Mouse (Mus musculus) forebrain, postnatal 0 days (tissue): Measurements from ENCODE around the gene Lhpp. TPM values are rescaled to one million over a fixed set of nuclear protein-coding genes. Genes with fewer than 3 reads are reported as not detected.

ENCODE experiments used
- ATAC-seq: fragments of 200-750 bp; cut with Nextera tagmentation; 2 replicates; pipeline ENCODE4 v1.8.0; 2017; ENCODE audit warnings: mild to moderate bottlenecking, moderate library complexity
- DNase-seq: peaks from one replicate; pipeline ENCODE4 v3.0.0-alpha.2; 2015
- H3K27ac ChIP-seq: fragments of 300-500 bp; sonication (generic); 2 replicates; pipeline ENCODE4 v1.5.1; 2014; ENCODE audit warnings: low read depth, mild to moderate bottlenecking, antibody characterized with exemption, low read length, moderate library complexity, mixed read lengths
- H3K27me3 ChIP-seq: fragments of 300-500 bp; sonication (generic); 2 replicates; pipeline ENCODE4 v1.6.1; 2014; ENCODE audit warnings: mild to moderate bottlenecking, low read length, mixed read lengths; ENCODE audit not compliant: insufficient read depth
- H3K36me3 ChIP-seq: fragments of 300-500 bp; sonication (generic); 2 replicates; pipeline ENCODE4 v1.6.1; 2014; ENCODE audit warnings: mild to moderate bottlenecking, moderate library complexity; ENCODE audit not compliant: insufficient read depth
- H3K4me1 ChIP-seq: fragments of 300-500 bp; sonication (generic); 2 replicates; pipeline ENCODE4 v1.6.1; 2014; ENCODE audit warnings: antibody characterized with exemption; ENCODE audit not compliant: insufficient read depth
- H3K4me2 ChIP-seq: fragments of 300-500 bp; sonication (generic); 2 replicates; pipeline ENCODE4 v1.6.1; 2014; ENCODE audit warnings: low read depth, mild to moderate bottlenecking, moderate library complexity
- H3K4me3 ChIP-seq: fragments of 300-500 bp; sonication (generic); 2 replicates; pipeline ENCODE4 v1.5.1; 2014; ENCODE audit warnings: low read depth, low read length, mixed read lengths
- H3K9ac ChIP-seq: fragments of 300-500 bp; sonication (generic); 2 replicates; pipeline ENCODE4 v1.6.1; 2014; ENCODE audit warnings: mild to moderate bottlenecking
- H3K9me3 ChIP-seq: fragments of 300-500 bp; sonication (generic); 2 replicates; pipeline ENCODE4 v1.6.1; 2016; ENCODE audit warnings: low read length
- CTCF ChIP-seq: sonication (generic); IDR thresholded peaks from 2 replicates; pipeline ENCODE4 v1.5.1; 2016; ENCODE audit warnings: antibody characterized with exemption, control low read depth, low read depth
- WGBS: fragments of 180-500 bp; shearing (Covaris S2); extraction: QIAGEN DNeasy Blood & Tissue Kit; methylation state at CpG from one replicate; pipeline ENCODE4 v1.1.7; 2014; 5-methylcytosine and 5-hydroxymethylcytosine counted together
- polyA plus RNA-seq: library from polyadenylated mRNA; unstranded; fragments of >200 nt; fragmentation: Nextera tagmentation; extraction: Ambion mirVana; gene quantifications from 2 replicates; pipeline ENCODE4 v1.2.1, GENCODE M21; 2015
- total RNA-seq: library from RNA; depleted of rRNA; stranded (reverse); fragments of >200 nt; gene quantifications from 2 replicates; pipeline ENCODE4 v1.2.3, GENCODE M21; 2014

Lhpp gene
- total and polyA plus RNA-seq, 2 experiments from 2014 or later: 40.7 to 53.8 TPM

DNA sequence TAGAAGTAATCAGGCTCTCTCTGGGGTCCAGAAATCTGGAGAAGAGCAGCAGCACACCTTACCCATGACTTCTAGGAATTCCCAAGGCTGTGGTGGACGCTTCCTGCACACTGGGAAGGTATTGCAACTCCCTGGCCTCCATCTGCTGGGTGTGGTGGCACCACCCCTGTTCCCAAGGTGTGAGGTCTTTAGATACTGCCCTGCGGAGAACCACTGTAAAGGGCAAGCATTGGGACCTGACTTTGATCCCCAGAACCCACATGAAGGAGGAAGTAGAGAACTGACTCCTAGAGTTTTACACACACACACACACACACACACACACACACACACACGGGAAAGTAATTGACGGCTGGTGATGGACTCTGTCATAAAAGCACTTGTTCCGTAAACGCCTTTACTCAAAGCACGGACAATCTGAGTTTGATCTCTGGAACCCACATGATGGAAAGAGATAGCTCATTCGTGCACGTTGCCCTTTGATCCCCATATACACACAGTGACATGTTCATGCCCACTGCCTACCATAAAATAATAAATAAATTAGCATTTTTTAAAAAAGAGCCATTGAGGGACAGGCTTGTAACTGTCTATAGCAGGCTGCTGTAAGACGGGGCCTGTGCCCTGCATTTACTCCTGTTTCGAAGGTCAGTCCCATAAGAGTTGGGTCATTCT is 34.3 kb downstream of the Lhpp start:
- Histone ChIP-seq H3K4me1 (no peaks in the 10 kb centered on the region), H3K9me3 (no peaks in the 10 kb centered on the region), H3K4me2 (no peak overlapping the region), H3K9ac (no peak overlapping the region), H3K27me3 (no peaks in the 10 kb centered on the region), H3K36me3 (no peaks in the 10 kb centered on the region; the same call in 1 of the 2 replicates), H3K27ac (no peak overlapping the region), H3K4me3 (no peak overlapping the region)
- 85% methylated on average over 11 of the region's 11 CpGs for WGBS
- no peak for DNase-seq
- TF ChIP-seq CTCF: no peak
- no peak for ATAC-seq

DNA sequence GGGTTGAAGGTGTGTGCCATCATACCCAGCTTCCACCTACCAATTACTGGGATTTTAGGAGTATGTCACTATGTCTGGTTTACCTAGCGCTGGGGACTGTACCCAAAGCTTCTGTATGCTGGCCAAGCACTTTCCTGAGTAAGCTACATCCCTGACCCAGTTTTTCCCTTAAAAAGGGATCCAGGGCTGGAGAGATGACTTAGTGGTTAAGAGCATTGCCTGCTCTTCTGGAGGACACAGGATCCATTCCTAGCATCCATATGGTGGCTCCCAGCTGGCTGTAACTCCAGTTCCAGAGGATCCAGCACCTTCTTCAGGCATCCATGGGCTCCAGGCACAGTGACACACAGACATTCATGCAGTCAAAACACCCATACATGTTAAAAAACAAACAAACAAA is 36.1 kb downstream of the Lhpp start:
- H3K27me3 ChIP-seq: no peaks in the 10 kb centered on the region
- ATAC-seq: no peak
- H3K4me3 ChIP-seq: no peak overlapping the region
- no peaks in the 10 kb centered on the region; the same call in 1 of the 2 replicates for H3K36me3 ChIP-seq
- WGBS: 100% methylated on average over 1 of the region's 1 CpGs
- TF ChIP-seq CTCF: no peak
- H3K9ac ChIP-seq: no peak overlapping the region
- no peak overlapping the region for H3K27ac ChIP-seq
- no peak overlapping the region for H3K4me2 ChIP-seq
- H3K4me1 ChIP-seq: no peaks in the 10 kb centered on the region
- DNase-seq: no peak
- no peaks in the 10 kb centered on the region for H3K9me3 ChIP-seq

DNA sequence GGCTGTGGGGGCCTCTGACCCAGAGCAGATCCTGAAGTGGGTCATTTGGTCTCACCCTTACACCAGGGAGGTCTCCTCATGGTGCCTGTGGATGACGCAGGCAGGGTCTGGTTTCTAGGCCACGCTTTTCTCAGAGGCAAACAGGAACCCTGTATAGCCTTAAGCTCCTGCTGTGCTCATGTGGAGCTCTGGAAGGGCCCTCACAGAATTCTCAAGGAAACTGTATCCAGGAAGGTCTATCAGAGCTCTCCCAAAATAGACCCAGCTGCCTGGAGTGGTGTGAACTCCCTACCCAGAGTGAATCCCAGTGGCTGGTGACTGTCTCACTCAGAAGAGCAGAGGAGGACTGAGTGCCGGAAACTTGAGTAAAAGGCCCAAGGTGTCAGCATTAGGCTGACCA is 44.0 kb downstream of the Lhpp start:
- 82% methylated on average over 3 of the region's 3 CpGs for WGBS
- H3K4me3 ChIP-seq: no peak overlapping the region
- no peak overlapping the region for H3K27ac ChIP-seq

DNA sequence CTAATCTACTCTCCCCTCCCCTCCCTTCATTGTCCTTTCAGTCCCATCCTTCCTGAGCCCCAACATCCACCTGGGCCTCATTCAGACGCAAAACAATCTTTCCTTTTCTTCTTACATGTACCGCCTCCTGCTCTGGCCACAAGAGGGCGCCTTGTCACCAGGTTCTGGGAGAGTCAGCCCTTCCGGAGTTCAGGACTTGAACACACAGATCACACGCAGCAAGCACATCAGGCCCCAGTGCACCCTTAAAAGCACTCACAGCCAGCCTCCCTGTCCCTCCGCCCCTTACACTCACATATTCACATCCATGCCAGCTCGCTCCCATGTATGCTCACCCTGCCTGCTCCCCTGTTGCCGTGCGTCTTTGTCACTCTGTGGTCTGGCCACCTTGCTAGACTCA is 45.6 kb downstream of the Lhpp start:
- Histone ChIP-seq H3K4me2 (no peak overlapping the region), H3K4me3 (no peak overlapping the region), H3K4me1 (0 out of 2 replicates have a peak, but pooled peaks cover 4% of the 10 kb centered on the region), H3K9me3 (no peaks in the 10 kb centered on the region), H3K9ac (no peak overlapping the region), H3K27ac (peak overlapping the region; percentile 68), H3K36me3 (no peaks in the 10 kb centered on the region), H3K27me3 (no peaks in the 10 kb centered on the region)
- peak; percentile 88 for ATAC-seq
- peak; percentile 98 for TF ChIP-seq CTCF
- 11% methylated on average over 9 of the region's 9 CpGs for WGBS
- peak; percentile 94 for DNase-seq

More for the DNA sequence above, 44.0 kb downstream of the Lhpp start:
- Histone ChIP-seq H3K36me3 (no peaks in the 10 kb centered on the region), H3K27me3 (no peaks in the 10 kb centered on the region), H3K9ac (no peak overlapping the region), H3K9me3 (no peaks in the 10 kb centered on the region), H3K4me1 (0 out of 2 replicates have a peak, but pooled peaks cover 4% of the 10 kb centered on the region), H3K4me2 (no peak overlapping the region)
- no peak for ATAC-seq
- no peak for TF ChIP-seq CTCF
- DNase-seq: no peak

DNA sequence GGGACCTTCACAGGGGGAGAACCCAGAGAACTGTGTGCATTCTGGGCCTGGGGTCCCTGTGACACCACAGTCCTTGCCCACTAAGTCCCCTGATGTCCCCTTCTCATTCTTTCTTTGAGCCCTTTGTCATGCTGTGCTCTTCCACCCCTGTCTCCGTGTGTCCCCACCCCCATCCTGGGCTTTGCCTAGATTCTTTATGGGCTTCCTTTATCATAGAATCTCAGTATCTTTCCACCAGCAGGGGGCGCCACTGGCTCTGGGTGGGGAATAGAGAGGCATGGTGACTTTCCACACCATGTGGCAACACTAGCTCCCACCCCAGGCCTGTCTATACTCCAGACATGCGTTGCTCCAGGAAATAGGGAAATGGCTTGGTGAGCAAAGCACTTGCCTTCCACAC is 46.1 kb downstream of the Lhpp start:
- Histone ChIP-seq H3K27me3 (no peaks in the 10 kb centered on the region), H3K4me3 (no peak overlapping the region), H3K27ac (peak overlapping the region; percentile 68), H3K9me3 (no peaks in the 10 kb centered on the region), H3K9ac (no peak overlapping the region), H3K4me1 (0 out of 2 replicates have a peak, but pooled peaks cover 4% of the 10 kb centered on the region), H3K36me3 (no peaks in the 10 kb centered on the region), H3K4me2 (no peak overlapping the region)
- peak; percentile 82 for TF ChIP-seq CTCF
- peak; percentile 83 for ATAC-seq
- peak; percentile 88 for DNase-seq
- 4% methylated on average over 3 of the region's 3 CpGs for WGBS

DNA sequence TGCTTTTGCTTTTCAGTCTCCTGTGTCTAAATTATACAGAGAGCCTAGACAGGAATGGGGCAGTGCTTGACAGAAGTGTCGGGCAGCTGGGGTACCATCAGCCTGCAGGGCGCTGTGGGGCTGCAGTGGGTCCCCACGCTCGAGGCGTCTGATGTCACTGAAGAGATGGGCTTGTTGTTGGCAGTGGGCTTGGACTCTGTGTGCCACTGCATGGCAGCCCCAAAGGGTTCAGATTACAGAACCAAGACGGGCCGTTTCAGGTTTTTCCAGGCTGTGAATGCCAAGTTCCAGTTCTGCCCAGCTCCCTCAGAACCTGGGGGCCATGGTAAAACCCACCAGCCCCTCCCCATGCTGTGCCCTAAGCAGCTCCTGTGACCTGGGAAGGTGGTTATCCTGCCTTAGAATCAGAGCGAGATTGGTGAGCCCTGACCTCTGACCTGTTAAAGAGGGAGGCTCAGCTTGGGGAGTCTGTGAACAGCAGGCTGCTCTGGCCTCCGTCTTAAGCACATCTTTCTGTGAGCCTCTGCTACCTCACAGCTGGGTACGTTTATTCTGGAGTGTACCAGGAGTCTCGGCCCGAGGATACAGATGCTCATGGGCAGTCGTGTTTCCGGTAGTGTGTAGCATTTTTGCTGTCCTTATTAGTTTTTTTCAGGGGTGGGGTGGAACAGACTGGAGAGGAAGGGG is 47.1 kb downstream of the Lhpp start:
- no peak overlapping the region for H3K4me3 ChIP-seq

DNA sequence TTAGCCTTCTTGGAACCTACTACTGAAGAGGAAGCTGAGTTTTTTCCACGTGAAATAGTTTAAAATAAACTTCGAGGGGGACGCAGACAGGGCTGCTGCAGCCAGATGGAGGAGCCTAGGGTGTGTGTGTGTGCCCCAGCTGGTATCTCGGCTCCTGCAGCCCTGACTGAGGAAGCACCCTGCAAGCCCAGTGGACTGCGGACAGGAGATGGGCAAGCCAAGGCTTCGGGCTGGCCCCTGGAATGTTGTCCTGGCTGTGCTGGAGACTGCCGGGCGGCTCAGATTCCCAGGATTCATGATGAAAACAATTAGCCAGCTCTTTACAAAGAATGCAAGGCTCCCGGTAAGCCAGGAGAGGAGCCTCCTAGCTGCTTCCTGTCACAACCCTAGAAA is 47.6 kb downstream of the Lhpp start:
- no peaks in the 10 kb centered on the region for H3K9me3 ChIP-seq
- no peak overlapping the region for H3K4me2 ChIP-seq

More for the DNA sequence above, 47.1 kb downstream of the Lhpp start:
- H3K4me2 ChIP-seq: no peak overlapping the region
- no peaks in the 10 kb centered on the region for H3K27me3 ChIP-seq
- no peak for TF ChIP-seq CTCF
- no peaks in the 10 kb centered on the region for H3K9me3 ChIP-seq
- H3K9ac ChIP-seq: no peak overlapping the region
- DNase-seq: no peak
- WGBS: 40% methylated on average over 14 of the region's 14 CpGs
- no peak overlapping the region for H3K27ac ChIP-seq
- no peak for ATAC-seq
- H3K36me3 ChIP-seq: no peaks in the 10 kb centered on the region
- 0 out of 2 replicates have a peak, but pooled peaks cover 4% of the 10 kb centered on the region for H3K4me1 ChIP-seq

More for the DNA sequence above, 47.6 kb downstream of the Lhpp start:
- no peak for ATAC-seq
- 21% methylated on average over 9 of the region's 9 CpGs for WGBS
- no peak for DNase-seq
- TF ChIP-seq CTCF: no peak
- Histone ChIP-seq H3K36me3 (no peaks in the 10 kb centered on the region), H3K9ac (no peak overlapping the region), H3K27me3 (no peaks in the 10 kb centered on the region), H3K4me3 (no peak overlapping the region), H3K4me1 (0 out of 2 replicates have a peak, but pooled peaks cover 4% of the 10 kb centered on the region), H3K27ac (no peak overlapping the region)
